In the genomic region with DNA sequence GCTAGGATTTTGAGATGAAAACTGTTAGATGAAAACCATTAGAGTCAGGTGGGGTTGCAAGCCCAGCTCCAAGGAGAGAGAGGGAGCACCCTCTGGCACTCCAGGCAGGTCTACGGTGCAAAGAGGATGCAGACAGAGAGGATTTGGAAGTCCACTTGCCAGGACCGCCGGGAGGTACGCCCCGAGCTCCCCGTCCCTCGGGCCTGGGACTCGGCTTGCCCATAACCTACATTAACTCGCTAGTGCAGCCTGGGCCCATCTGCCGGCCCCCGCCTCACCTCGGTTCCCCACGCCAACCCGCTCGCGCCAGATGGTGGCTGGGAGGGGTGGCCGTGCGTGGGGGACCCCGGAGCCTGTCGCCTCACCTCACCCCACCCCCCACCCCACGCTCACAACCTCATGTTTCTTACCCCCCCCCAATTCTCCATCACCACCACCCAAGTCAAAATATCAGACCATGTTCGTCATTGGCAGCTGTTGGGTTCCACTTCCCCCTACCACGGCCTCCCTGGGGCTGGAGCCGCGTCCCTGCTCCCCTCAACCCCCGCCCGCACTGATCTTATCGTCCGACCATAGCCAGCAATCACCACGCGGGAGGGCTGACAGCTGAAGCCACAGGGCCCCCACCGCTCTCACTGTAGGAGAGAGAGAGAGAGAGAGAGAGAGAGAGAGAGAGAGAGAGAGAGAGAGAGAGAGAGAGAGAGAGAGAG, we compare ENCODE assay signal across 8 mouse cellular contexts. TPM values are rescaled to one million over a fixed set of nuclear protein-coding genes. Genes with fewer than 3 reads are reported as not detected.
A peak's percentile ranks its signal among the peaks of the same experiment; 100 is the strongest.
DNase-seq lines count a peak whose midpoint lies in the region; ATAC-seq and TF ChIP-seq lines count a peak whose summit lies in the region.

No protein-coding gene starts in this region.

- ATAC-seq in kidney, postnatal 0 days (replicated peaks; ENCODE audit: low FRiP score, low read depth): no peak
- no peak for ATAC-seq in forebrain, embryonic 16.5 days
- ATAC-seq in limb, embryonic 15.5 days (ENCODE audit: insufficient number of reproducible peaks, low FRiP score, low TSS enrichment, low read depth): no peak

- peak overlapping the region; percentile 61; the same call in 1 of the 2 replicates for H3K4me3 ChIP-seq in kidney, postnatal 0 days (replicated peaks; ENCODE audit: low read depth, low read length)
- no peak overlapping the region; the same call in 1 of the 2 replicates for H3K4me3 ChIP-seq in forebrain, embryonic 16.5 days (replicated peaks; ENCODE audit: low read length)
- peak overlapping the region; percentile 6; the same call in 1 of the 2 replicates for H3K4me3 ChIP-seq in limb, embryonic 15.5 days

- WGBS in kidney, postnatal 0 days: 12% methylated on average over 32 of the region's 32 CpGs
- WGBS in forebrain, embryonic 16.5 days: 2% methylated on average over 29 of the region's 32 CpGs
- 4% methylated on average over 32 of the region's 32 CpGs for WGBS in limb, embryonic 15.5 days

- H3K4me2 ChIP-seq in kidney, postnatal 0 days (ENCODE audit: low read length): peak overlapping the region; percentile 91
- peak overlapping the region; percentile 86 for H3K4me2 ChIP-seq in forebrain, embryonic 16.5 days (ENCODE audit: low read length)
- H3K4me2 ChIP-seq in limb, embryonic 15.5 days: peak overlapping the region; percentile 91

- no peak overlapping the region for H3K9ac ChIP-seq in kidney, postnatal 0 days (ENCODE audit: low read depth, low read length)
- no peak overlapping the region for H3K9ac ChIP-seq in forebrain, embryonic 16.5 days (replicated peaks; ENCODE audit: low read depth, low read length)
- no peak overlapping the region for H3K9ac ChIP-seq in limb, embryonic 15.5 days

- no peak for DNase-seq in kidney, postnatal 0 days (ENCODE audit: low spot score)
- no peak for DNase-seq in kidney, adult 11 months
- DNase-seq in retina, postnatal 1 day: peak; percentile 80
- no peak for DNase-seq in ovary, postnatal 14 days (ENCODE audit: low spot score)
- no peak for DNase-seq in kidney, postnatal 10 days
- no peak for DNase-seq in urinary bladder, adult 2 months (ENCODE audit: low spot score)

- H3K36me3 ChIP-seq in kidney, postnatal 0 days (ENCODE audit: insufficient read depth, low read length): no peaks in the 10 kb centered on the region
- no peaks in the 10 kb centered on the region for H3K36me3 ChIP-seq in forebrain, embryonic 16.5 days (ENCODE audit: control insufficient read depth, insufficient read depth)
- H3K36me3 ChIP-seq in limb, embryonic 15.5 days: no peaks in the 10 kb centered on the region

- H3K4me1 ChIP-seq in kidney, postnatal 0 days (replicated peaks; ENCODE audit: insufficient read depth, low read length): peaks cover 37% of the 10 kb centered on the region
- H3K4me1 ChIP-seq in forebrain, embryonic 16.5 days (replicated peaks; ENCODE audit: control insufficient read depth, insufficient read depth, low read length): peaks cover 57% of the 10 kb centered on the region
- H3K4me1 ChIP-seq in limb, embryonic 15.5 days: peaks cover 56% of the 10 kb centered on the region

- H3K9me3 ChIP-seq in kidney, postnatal 0 days (replicated peaks; ENCODE audit: low read length): no peaks in the 10 kb centered on the region
- no peaks in the 10 kb centered on the region for H3K9me3 ChIP-seq in forebrain, embryonic 16.5 days (ENCODE audit: control insufficient read depth, low read length)
- no peaks in the 10 kb centered on the region for H3K9me3 ChIP-seq in limb, embryonic 15.5 days

- peaks cover 47% of the 10 kb centered on the region for H3K27me3 ChIP-seq in kidney, postnatal 0 days (ENCODE audit: insufficient read depth, low read length)
- H3K27me3 ChIP-seq in forebrain, embryonic 16.5 days (replicated peaks; ENCODE audit: control insufficient read depth, insufficient read depth, low read length): peaks cover 70% of the 10 kb centered on the region
- H3K27me3 ChIP-seq in limb, embryonic 15.5 days: peaks cover 93% of the 10 kb centered on the region

- no peak overlapping the region for H3K27ac ChIP-seq in kidney, postnatal 0 days
- no peak overlapping the region for H3K27ac ChIP-seq in forebrain, embryonic 16.5 days (ENCODE audit: low read length)
- H3K27ac ChIP-seq in limb, embryonic 15.5 days: no peak overlapping the region

- TF ChIP-seq CTCF in kidney, postnatal 0 days (IDR thresholded peaks at IDR 0.05; ENCODE audit: low read depth): no peak

RNA-seq across cellular contexts. Expression of gene Dll4, which starts 1.6 kb away (rescaled TPM):
- 7.9 and 8.4 TPM in 2 replicates for polyA plus RNA-seq in kidney, postnatal 0 days (2015; fragmentation: Nextera tagmentation; extraction: Ambion mirVana)
- polyA plus RNA-seq in forebrain, embryonic 16.5 days (2015; fragmentation: Nextera tagmentation; extraction: Ambion mirVana): 4.8 and 5.5 TPM in 2 replicates
- 6.7 and 7.3 TPM in 2 replicates for polyA plus RNA-seq in limb, embryonic 15.5 days (2015; fragmentation: Nextera tagmentation; extraction: Ambion mirVana)
- polyA plus RNA-seq in urinary bladder, adult 2 months (2012; rRNA removed): 5.5 and 6.4 TPM in 2 replicates

RNA-seq across cellular contexts. Expression of gene Chac1, which starts 27.0 kb away (rescaled TPM):
- polyA plus RNA-seq in kidney, postnatal 0 days (2015; fragmentation: Nextera tagmentation; extraction: Ambion mirVana): 0.64 and 0.83 TPM in 2 replicates
- 4.6 and 11.3 TPM in 2 replicates for polyA plus RNA-seq in forebrain, embryonic 16.5 days (2015; fragmentation: Nextera tagmentation; extraction: Ambion mirVana)
- 1.1 TPM in 2 replicates for polyA plus RNA-seq in limb, embryonic 15.5 days (2015; fragmentation: Nextera tagmentation; extraction: Ambion mirVana)
- 1.4 and 1.5 TPM in 2 replicates for polyA plus RNA-seq in urinary bladder, adult 2 months (2012; rRNA removed)

RNA-seq across cellular contexts. Expression of gene Vps18, which starts 35.5 kb away (rescaled TPM):
- polyA plus RNA-seq in kidney, postnatal 0 days (2015; fragmentation: Nextera tagmentation; extraction: Ambion mirVana): 13.4 and 15.0 TPM in 2 replicates
- polyA plus RNA-seq in forebrain, embryonic 16.5 days (2015; fragmentation: Nextera tagmentation; extraction: Ambion mirVana): 32.5 and 33.6 TPM in 2 replicates
- 17.6 and 19.5 TPM in 2 replicates for polyA plus RNA-seq in limb, embryonic 15.5 days (2015; fragmentation: Nextera tagmentation; extraction: Ambion mirVana)
- polyA plus RNA-seq in urinary bladder, adult 2 months (2012; rRNA removed): 15.9 and 17.9 TPM in 2 replicates

RNA-seq across cellular contexts. Expression of gene Rhov, which starts 52.9 kb away (rescaled TPM):
- 3.5 and 3.6 TPM in 2 replicates for polyA plus RNA-seq in kidney, postnatal 0 days (2015; fragmentation: Nextera tagmentation; extraction: Ambion mirVana)
- polyA plus RNA-seq in forebrain, embryonic 16.5 days (2015; fragmentation: Nextera tagmentation; extraction: Ambion mirVana): 24.8 and 31.8 TPM in 2 replicates
- polyA plus RNA-seq in limb, embryonic 15.5 days (2015; fragmentation: Nextera tagmentation; extraction: Ambion mirVana): 36.8 and 38.6 TPM in 2 replicates
- polyA plus RNA-seq in urinary bladder, adult 2 months (2012; rRNA removed): 31.2 and 34.1 TPM in 2 replicates
